Mouse (Mus musculus) midbrain, embryonic 14.5 days (tissue): ENCODE measurements at regions not wholly inside any gene's neighbourhood (a gene's known extent, or its start where the extent isn't known, plus 50 kb on each side); places are given as distances from the start of the nearest gene placed in this dataset.

Source experiments
- ATAC-seq: fragments of 200-750 bp; cut with Nextera tagmentation; 2 replicates; pipeline ENCODE4 v1.8.0; 2017; ENCODE audit warnings: moderate number of reproducible peaks, moderate library complexity; ENCODE audit not compliant: low FRiP score, low TSS enrichment
- DNase-seq: peaks from one replicate; pipeline ENCODE4 v3.0.0-alpha.2; 2015
- H3K27ac ChIP-seq: fragments of 300-500 bp; sonication (generic); replicated peaks from 2 replicates; pipeline ENCODE4 v1.5.1; 2014; ENCODE audit warnings: mild to moderate bottlenecking, low read depth, low read length, moderate library complexity
- H3K27me3 ChIP-seq: fragments of 300-500 bp; sonication (generic); 2 replicates; pipeline ENCODE4 v1.6.1; 2014; ENCODE audit warnings: low read length, control low read depth, mixed read lengths; ENCODE audit not compliant: control insufficient read depth, insufficient read depth
- H3K36me3 ChIP-seq: fragments of 300-500 bp; sonication (generic); 2 replicates; pipeline ENCODE4 v1.6.1; 2014; ENCODE audit warnings: low read length, control low read depth; ENCODE audit not compliant: control insufficient read depth, insufficient read depth
- H3K4me1 ChIP-seq: fragments of 300-500 bp; sonication (generic); 2 replicates; pipeline ENCODE4 v1.6.1; 2014; ENCODE audit warnings: mild to moderate bottlenecking, antibody characterized with exemption, low read length, control low read depth; ENCODE audit not compliant: control insufficient read depth, insufficient read depth
- H3K4me2 ChIP-seq: fragments of 300-500 bp; sonication (generic); 2 replicates; pipeline ENCODE4 v1.6.1; 2014; ENCODE audit warnings: mild to moderate bottlenecking, low read length, moderate library complexity
- H3K4me3 ChIP-seq: fragments of 300-500 bp; sonication (generic); replicated peaks from 2 replicates; pipeline ENCODE4 v1.5.1; 2014; ENCODE audit warnings: low read depth, low read length
- H3K9ac ChIP-seq: fragments of 300-500 bp; sonication (generic); replicated peaks from 2 replicates; pipeline ENCODE4 v1.6.1; 2014; ENCODE audit warnings: mild to moderate bottlenecking, low read length, moderate library complexity
- H3K9me3 ChIP-seq: fragments of 300-500 bp; sonication (generic); 2 replicates; pipeline ENCODE4 v1.6.1; 2016; ENCODE audit warnings: low read length, control low read depth, mixed read lengths; ENCODE audit not compliant: control insufficient read depth
- WGBS: fragments of 180-500 bp; shearing (Covaris S2); extraction: QIAGEN DNeasy Blood & Tissue Kit; methylation state at CpG from one replicate; pipeline ENCODE4 v1.1.7; 2014; 5-methylcytosine and 5-hydroxymethylcytosine counted together

DNA sequence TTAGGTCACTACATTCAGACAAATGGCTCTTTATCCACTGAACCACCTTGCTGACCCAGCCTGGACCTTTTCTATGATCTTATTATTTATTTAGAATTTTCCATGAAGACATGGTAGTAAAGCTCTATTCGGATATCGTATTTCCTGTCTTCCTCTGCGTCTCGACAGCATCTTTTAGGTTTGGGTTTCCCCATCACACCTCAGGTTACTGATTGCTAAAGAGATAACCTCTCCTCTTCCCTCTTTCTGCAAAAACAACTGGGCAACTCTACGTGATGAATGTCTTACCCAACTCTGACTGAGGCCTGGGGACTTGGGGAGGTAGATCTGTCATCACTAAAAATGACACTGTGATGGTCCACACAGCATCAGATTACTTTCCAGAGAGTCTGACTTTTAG is 133.4 kb downstream of the Klhl25 start:
- no peaks in the 10 kb centered on the region for H3K9me3 ChIP-seq
- H3K27me3 ChIP-seq, result no peaks in the 10 kb centered on the region
- no peak overlapping the region for H3K9ac ChIP-seq
- no peaks in the 10 kb centered on the region for H3K36me3 ChIP-seq
- DNase-seq, result no peak
- no peak for ATAC-seq
- H3K4me2 ChIP-seq, result no peak overlapping the region
- H3K4me3 ChIP-seq, result no peak overlapping the region
- no peaks in the 10 kb centered on the region for H3K4me1 ChIP-seq
- H3K27ac ChIP-seq, result 0 out of 2 replicates have a peak overlapping the region, but pooled peaks have one; percentile 8
- 87% methylated on average over 5 of the region's 5 CpGs for WGBS

DNA sequence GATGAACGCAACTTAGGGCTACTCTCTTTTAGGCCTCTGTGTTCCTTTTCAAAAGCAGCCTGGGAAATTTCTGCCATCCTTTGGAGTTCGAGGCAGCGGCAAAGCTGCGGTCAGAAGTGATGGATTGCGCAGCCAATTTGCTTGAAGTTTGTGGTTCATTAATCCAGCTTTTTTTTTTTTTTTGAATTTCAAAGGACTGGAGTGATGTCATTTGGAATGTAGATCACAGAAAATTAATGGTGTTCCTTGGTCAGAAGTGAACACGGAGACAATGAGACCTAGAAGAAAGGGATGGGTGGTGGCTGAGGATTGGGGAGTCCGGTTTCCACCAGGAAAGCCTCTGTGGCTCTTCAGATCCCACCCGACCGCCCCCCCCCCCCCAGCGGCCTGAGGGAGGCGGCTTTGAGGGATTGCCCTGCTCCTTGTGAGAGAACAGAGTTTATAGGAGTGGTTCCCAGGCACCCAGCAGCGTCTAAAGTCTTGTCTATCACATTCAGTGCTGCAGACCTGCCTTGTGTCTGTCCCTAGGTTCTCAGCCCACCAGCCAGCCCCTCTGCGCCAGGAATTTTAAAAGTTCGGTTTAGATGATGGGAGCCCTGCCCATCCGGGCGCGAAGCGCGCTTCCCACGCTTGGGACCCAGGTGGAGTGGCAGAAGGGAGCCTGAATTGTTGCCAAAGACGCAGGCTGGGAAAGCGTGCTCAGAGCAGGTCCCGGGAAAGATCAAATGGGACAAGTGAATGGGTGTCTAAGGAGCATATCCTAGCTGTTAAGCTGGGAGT is 135.1 kb downstream of the Klhl25 start:
- Histone ChIP-seq H3K9me3 (no peaks in the 10 kb centered on the region), H3K27me3 (no peaks in the 10 kb centered on the region), H3K4me3 (peak overlapping the region; percentile 3; the same call in 1 of the 2 replicates), H3K9ac (no peak overlapping the region), H3K27ac (no peak overlapping the region), H3K4me2 (peak overlapping the region; percentile 38), H3K4me1 (no peaks in the 10 kb centered on the region), H3K36me3 (no peaks in the 10 kb centered on the region)
- DNase-seq (peak; percentile 73), ATAC-seq (peak; percentile 83)
- 8% methylated on average over 23 of the region's 23 CpGs for WGBS

DNA sequence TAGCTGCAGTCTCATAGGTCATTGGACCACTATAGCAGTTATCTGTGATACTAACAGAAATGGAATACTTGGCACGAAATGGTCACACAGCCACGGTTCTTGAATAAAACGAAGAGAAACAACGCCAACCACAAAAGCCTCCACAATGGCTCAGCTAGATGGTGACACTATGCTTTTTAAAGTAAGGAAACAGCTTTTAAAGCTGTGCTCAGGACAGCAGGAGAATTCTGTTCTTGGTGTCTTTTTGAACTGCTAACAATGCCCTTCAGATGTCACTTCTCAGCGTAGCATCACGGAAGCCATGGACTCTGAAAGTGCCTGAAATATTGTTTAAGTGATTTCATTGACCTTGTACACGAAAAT is 135.7 kb downstream of the Klhl25 start:
- Histone ChIP-seq H3K27ac (no peak overlapping the region), H3K4me3 (peak overlapping the region; percentile 3; the same call in 1 of the 2 replicates), H3K27me3 (no peaks in the 10 kb centered on the region), H3K4me1 (no peaks in the 10 kb centered on the region), H3K36me3 (no peaks in the 10 kb centered on the region), H3K9ac (no peak overlapping the region), H3K4me2 (peak overlapping the region; percentile 38), H3K9me3 (no peaks in the 10 kb centered on the region)
- WGBS, result 20% methylated on average over 7 of the region's 7 CpGs
- no peak for DNase-seq
- ATAC-seq, result no peak; the same call in 1 of the 2 replicates

DNA sequence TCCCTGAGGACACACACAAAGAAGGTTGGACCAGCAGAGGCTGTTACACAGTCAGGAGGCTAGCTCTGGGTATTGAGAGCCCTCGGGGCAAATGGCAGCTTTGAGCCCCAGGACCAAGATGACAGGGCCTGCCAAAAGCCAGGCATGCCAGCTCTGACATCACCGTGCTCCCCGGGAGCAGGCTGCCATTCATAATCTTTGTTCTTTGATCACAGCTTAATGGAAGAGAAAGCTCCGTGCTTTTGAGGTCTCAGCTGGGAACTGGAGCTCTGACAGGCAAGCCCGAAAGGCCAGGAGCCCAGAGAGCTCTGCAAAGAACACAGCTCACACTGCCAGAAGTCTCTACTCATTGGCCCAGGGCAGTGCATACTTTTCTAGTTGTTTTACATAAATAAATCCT is 150.7 kb downstream of the Klhl25 start:
- H3K4me2 ChIP-seq, result no peak overlapping the region
- H3K36me3 ChIP-seq, result no peaks in the 10 kb centered on the region
- no peak overlapping the region for H3K9ac ChIP-seq
- no peak overlapping the region for H3K4me3 ChIP-seq
- ATAC-seq, result peak; percentile 95
- H3K4me1 ChIP-seq, result peaks cover 7% of the 10 kb centered on the region; the same call in 1 of the 2 replicates
- peak; percentile 83 for DNase-seq
- H3K9me3 ChIP-seq, result no peaks in the 10 kb centered on the region
- WGBS, result 10% methylated on average over 5 of the region's 5 CpGs
- no peaks in the 10 kb centered on the region for H3K27me3 ChIP-seq
- H3K27ac ChIP-seq, result no peak overlapping the region; the same call in 1 of the 2 replicates

DNA sequence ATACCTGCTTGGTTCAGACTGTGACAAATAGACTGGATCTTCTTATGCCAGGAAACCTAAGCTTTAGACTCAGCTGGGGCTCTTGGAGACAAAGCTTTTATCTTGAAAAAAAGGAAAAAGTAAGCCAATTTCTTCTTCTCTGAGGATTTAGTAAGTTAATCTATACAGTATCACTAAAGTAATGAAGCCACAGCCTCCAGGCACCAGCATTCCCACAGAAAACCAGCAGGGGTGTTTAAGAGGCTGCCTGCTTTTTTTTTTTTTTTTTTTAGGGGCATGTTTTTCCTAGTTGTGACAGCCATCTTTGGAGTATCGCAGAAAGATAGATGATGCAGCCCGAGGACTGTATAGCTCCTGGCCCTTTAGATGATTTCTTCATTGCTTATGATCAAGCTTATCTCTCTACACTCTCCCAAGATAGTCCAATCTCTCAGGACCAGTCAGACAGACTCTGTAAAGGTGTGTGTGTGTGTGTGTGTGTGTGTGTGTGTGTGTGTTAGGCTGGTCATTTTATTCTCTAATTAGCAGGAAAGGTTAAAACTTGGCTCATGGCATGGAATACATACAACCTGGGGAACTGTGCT is 151.3 kb downstream of the Klhl25 start:
- peak; percentile 65 for DNase-seq
- ATAC-seq, result peak; percentile 55
- Histone ChIP-seq H3K27ac (peak overlapping the region; percentile 32; the same call in 1 of the 2 replicates), H3K4me3 (no peak overlapping the region), H3K27me3 (no peaks in the 10 kb centered on the region), H3K4me1 (peaks cover 7% of the 10 kb centered on the region; the same call in 1 of the 2 replicates), H3K9ac (no peak overlapping the region), H3K36me3 (no peaks in the 10 kb centered on the region), H3K4me2 (no peak overlapping the region), H3K9me3 (no peaks in the 10 kb centered on the region)
- WGBS, result 29% methylated on average over 2 of the region's 2 CpGs

DNA sequence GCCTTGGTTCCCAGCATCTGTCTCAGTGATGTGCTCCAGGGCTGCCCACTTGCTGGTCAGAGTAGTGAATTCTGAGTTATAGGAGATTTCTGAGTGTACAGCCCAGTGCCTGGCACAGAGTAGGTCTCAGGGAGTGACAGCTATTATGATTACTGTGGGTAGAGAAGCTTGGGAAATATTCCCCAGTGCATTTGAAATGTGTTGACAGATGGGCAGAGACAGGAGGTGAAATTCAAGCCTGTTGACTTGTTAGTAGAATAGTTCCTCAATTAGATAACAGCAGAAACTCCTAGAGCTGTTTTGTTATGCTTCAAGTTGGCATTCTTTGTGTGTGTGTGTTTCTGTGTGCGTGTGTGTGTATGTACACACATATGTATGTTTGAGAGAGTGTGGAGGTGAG is 152.9 kb downstream of the Klhl25 start:
- DNase-seq (no peak), ATAC-seq (no peak)
- 95% methylated on average over 1 of the region's 1 CpGs for WGBS
- H3K9ac ChIP-seq, result no peak overlapping the region
- no peaks in the 10 kb centered on the region for H3K36me3 ChIP-seq
- no peak overlapping the region for H3K4me3 ChIP-seq
- H3K4me2 ChIP-seq, result no peak overlapping the region
- H3K27me3 ChIP-seq, result no peaks in the 10 kb centered on the region
- no peaks in the 10 kb centered on the region for H3K9me3 ChIP-seq
- H3K4me1 ChIP-seq, result peaks cover 7% of the 10 kb centered on the region; the same call in 1 of the 2 replicates
- no peak overlapping the region for H3K27ac ChIP-seq

DNA sequence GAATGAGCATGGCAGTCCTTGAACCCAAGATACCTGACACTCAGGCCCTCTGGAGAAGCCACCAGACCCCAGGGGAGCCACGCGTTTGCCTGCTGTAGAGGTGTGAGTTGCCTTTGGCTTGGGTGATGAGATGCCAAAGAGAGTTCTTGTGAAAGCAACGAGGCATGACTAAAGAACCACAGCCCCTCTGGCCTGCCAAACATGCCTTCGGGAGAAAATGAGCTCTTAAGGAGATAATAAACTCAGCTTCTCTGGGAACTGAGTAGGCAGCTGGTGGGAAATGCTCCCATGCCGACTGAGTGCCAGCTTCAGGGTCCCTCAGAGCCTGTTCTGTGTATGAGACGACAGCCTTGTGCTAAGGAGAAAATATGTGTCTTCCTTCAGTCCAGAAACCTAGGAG is 160.1 kb downstream of the Klhl25 start:
- Histone ChIP-seq H3K27me3 (no peaks in the 10 kb centered on the region), H3K4me3 (no peak overlapping the region), H3K27ac (no peak overlapping the region), H3K4me2 (no peak overlapping the region), H3K4me1 (no peaks in the 10 kb centered on the region), H3K36me3 (no peaks in the 10 kb centered on the region), H3K9ac (no peak overlapping the region), H3K9me3 (no peaks in the 10 kb centered on the region)
- ATAC-seq (no peak), DNase-seq (no peak)
- WGBS, result 68% methylated on average over 6 of the region's 6 CpGs

DNA sequence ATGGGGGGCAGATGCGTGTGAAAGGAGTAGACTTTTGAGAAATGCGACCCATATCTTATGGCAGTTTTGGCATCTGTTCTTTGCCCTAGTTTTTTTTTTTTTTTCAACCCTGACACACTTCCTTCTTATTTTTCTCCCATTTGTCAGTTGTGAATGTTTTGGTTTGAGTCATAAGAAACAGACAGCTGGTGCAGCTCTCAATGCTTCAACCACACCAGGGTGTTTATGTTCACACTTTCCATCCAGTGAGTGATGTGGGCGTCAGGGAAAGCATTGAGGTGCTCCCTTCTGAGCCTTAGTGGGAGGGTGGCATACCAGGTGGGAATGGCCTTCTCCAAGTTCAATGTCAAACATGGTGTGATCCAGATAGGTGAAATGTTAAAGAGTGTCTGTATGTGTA is 181.9 kb upstream of the Agbl1 start:
- 91% methylated on average over 3 of the region's 3 CpGs for WGBS
- DNase-seq, result no peak

DNA sequence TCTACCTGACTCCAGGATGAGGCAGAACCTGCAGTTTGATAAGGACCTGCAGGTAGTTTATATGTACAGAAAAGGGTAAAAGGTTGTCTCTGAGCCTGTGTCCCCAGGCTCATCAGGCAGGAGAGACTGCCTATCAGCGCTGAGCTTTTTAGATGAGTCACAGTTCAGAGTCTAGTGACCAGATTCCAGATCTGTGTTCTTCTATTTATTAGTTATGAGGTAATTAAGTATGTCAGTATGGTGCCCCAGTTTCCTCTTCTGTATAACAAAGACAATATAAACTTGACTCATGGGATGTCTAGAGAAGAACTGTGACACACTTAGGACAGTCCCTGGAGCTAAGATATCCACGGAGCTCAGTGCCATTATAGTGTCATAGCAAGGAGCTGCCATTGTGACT is 180.3 kb upstream of the Agbl1 start:
- Histone ChIP-seq H3K4me2 (no peak overlapping the region), H3K4me1 (no peaks in the 10 kb centered on the region), H3K9me3 (no peaks in the 10 kb centered on the region), H3K4me3 (no peak overlapping the region), H3K27me3 (no peaks in the 10 kb centered on the region), H3K9ac (no peak overlapping the region), H3K36me3 (no peaks in the 10 kb centered on the region), H3K27ac (no peak overlapping the region)
- WGBS, result 84% methylated on average over 2 of the region's 2 CpGs
- ATAC-seq (no peak), DNase-seq (no peak)

More for the DNA sequence above, 181.9 kb upstream of the Agbl1 start:
- H3K36me3 ChIP-seq, result no peaks in the 10 kb centered on the region
- no peaks in the 10 kb centered on the region for H3K27me3 ChIP-seq
- H3K4me2 ChIP-seq, result no peak overlapping the region
- no peak for ATAC-seq
- H3K4me1 ChIP-seq, result no peaks in the 10 kb centered on the region
- H3K9me3 ChIP-seq, result no peaks in the 10 kb centered on the region
- H3K4me3 ChIP-seq, result no peak overlapping the region
- H3K27ac ChIP-seq, result no peak overlapping the region
- no peak overlapping the region for H3K9ac ChIP-seq
